Mouse (Mus musculus) cerebellum, adult 8-10 months (tissue): ENCODE measurements at regions not wholly inside any gene's neighbourhood (a gene's known extent, or its start where the extent isn't known, plus 50 kb on each side); places are given as distances from the start of the nearest gene placed in this dataset.

ENCODE experiments used
- DNase-seq: peaks from one replicate; pipeline ENCODE4 v3.0.0; 2022

DNA sequence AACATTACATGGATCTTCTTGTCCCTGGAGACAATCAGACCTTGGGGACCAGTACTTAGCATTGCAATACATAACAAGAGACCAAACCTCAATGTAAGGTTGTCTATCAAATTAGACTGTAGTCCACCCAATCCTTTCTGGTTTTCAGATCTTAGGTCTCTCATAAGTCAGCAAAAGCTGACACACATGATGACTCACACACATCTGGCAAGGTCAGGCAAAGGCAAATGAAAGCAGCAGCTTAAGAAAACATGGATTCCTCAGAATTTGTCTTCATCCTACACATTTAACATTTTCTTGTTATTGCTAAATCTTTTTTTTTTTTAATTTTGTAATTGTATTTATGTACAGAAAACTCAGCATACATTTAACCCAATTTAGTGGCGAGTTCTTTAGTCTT is 52.0 kb downstream of the Gm11983 start:
- DNase-seq, result no peak

- no peak for DNase-seq
Observed at GRCm38 (mm10) chr11:6782826-6783225, 54.6 kb downstream of the Gm11983 start.

- DNase-seq, result no peak
Observed at GRCm38 (mm10) chr11:6779752-6780151, 57.7 kb downstream of the Gm11983 start.

- no peak for DNase-seq
Observed at GRCm38 (mm10) chr11:6778596-6779360, 58.7 kb downstream of the Gm11983 start.

GRCm38 (mm10) chr11:6777566-6777965 is 59.9 kb downstream of the Gm11983 start:
- no peak for DNase-seq

GRCm38 (mm10) chr11:6774656-6775055 is 62.8 kb downstream of the Gm11983 start:
- DNase-seq, result no peak

- DNase-seq, result no peak
Observed at GRCm38 (mm10) chr11:6773951-6774350, 63.5 kb downstream of the Gm11983 start.

DNA sequence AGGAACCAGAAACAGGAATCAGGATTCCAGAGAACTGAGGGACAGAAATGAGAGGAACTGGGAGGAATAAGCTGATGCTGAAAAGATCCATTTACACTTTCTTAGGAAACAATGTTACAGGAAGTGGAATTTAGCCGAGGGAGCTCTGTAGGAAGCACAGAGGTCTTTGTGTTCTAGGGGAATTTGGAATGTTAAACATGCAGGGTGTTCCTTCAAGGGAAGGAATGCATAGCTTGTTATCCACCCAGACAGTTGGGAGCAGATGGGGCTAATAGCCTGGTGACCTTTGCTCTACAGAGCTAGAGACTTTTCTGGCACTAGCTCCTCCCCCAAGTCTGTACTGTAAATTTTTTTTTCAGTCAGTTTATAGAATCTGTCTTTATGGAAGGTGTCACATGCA is 64.1 kb downstream of the Gm11983 start:
- DNase-seq, result no peak

- no peak for DNase-seq
Observed at GRCm38 (mm10) chr11:6769437-6769765, 68.1 kb downstream of the Gm11983 start.

DNA sequence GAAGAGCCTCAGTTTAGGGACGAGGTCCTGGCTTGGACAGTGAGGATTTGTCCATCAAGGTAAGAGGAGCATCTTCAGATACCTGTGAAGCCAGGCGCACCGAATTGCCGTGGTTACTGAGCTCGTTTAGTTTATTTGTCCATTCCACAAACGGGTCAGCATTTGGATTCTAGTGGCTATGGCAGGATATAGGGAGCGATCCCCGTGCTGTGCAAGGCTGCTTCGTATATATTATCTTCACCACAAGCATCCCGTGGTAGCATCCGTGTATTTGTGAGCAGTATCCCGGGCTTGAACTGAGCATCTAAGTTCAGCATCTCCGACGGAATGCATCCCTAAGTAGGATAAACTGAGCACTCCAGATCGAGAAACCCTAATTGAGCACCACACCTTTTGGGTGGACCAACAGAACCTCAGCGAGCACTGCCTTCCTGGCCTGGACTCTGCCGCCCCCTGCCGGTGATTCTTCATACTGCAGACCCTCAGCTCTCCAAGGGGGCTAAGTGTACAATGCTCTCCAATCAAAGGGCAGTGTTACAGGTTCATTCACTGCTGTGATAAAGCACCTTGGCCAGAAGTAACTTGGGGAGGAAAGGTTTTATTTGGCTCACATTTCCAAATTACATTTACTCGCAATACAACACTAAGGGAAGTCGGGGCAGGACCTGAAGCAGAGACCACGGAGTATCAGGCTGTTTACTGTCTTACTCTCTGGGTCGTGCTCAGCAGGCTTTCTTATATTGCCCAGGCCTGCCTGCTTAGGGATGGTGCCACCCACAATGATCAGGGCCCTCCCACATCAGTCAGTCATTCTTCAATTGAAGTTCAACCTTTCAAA is 68.6 kb downstream of the Gm11983 start:
- DNase-seq, result peak; percentile 86

- DNase-seq, result no peak
Observed at GRCm38 (mm10) chr11:6766725-6767124, 70.7 kb downstream of the Gm11983 start.

DNA sequence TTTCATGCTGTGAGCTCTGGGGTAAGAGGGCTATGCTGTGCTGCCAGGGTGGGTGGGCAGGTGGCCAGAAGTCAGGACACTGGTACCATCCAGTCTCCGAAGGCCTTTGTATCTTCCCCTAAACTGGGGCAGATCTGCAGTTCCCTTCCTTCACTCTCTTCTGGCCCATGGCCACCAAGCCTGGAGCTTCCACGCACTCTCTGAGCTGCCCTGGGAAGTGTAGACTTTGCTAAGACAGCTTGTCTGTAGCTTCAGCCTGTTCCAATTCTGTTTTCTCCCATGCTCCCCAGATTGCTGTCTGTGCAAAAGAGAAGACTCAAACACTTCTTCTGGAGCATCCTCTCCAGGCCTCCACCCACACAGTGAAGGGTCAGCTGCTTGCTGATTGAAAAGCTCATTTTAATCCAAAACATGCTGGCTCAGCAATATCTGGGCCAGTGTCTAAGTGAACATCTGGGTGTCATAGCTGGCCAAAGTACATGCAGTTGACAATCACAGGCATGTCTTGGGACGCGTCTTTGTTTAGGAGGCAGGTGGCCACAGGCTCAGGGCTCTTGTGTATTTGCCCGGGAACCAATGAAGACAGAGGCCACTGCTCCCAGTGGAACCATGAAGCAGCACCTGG is 72.0 kb downstream of the Gm11983 start:
- DNase-seq, result no peak

DNA sequence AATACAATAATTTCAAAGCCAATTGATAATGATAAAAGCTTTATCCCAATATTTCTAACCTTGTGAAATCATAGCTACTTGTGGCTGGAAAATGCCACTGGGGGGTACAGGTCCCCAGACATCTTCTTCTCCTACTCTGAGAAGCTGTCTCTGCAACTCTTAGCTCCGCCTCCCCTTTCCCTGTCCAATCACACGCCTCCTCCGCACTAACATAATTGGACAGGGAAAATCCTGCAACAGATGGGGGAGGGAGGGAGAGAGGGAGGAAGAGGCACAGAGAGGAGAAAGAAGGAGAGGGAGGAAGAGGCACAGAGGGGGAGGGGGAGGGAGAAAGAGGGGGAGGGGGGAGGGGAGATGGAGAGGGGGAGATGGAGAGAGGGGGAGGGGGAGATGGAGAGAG is 73.3 kb downstream of the Gm11983 start:
- no peak for DNase-seq

- no peak for DNase-seq
Observed at GRCm38 (mm10) chr11:6763001-6763400, 74.5 kb downstream of the Gm11983 start.

DNA sequence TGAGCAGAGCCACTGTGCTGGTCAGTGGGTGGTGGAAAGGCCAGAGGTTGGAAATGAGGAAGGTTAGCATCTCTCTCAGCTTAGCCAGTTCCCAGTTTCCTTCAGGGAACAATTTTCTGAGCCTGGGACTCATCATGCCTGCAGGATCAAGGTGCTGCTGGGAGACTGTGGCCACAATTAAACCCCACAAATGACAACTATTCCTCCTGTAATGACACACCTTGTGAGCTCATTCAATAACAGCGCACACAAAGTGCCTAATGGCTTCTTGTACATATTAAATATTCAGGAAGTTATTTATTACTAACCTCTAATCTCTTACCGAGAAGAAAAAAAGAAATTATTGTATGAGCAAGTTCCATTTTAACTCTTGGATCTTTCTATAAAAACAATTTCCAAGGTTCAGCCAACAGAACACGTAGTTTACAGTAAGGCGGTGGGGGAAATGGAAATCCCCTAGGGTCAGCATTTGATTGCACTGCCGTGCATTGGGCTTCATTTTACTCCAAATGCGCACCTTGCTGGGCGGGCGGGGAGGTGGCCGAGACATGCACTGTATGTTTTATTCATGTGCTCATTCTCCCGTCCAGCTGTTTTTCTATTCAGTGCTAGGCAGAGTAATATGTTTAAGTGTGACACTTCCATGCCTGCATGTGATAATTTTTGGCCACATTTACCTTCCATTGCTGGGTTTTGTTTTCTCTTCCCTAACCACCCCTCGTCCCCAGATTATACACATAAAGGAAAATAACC is 75.4 kb downstream of the Gm11983 start:
- DNase-seq, result no peak

DNA sequence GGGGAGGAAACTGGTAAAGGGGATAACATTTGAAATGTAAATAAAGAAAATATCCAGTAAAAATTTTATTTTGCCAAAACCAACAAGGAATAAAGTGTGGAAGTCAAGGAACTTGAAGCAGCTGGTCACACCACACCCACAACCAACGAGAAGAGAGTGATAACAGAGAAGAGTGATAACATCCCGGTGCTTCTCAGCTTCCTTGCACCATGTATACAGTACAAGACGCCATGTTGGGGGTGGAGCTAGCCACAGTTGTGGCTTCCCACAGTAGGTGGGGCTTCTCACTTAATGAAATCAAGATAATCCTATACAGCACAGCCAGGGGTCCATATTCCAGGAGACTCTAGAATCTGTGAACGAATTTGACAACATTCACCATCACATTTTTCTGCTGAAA is 77.9 kb downstream of the Gm11983 start:
- no peak for DNase-seq

DNA sequence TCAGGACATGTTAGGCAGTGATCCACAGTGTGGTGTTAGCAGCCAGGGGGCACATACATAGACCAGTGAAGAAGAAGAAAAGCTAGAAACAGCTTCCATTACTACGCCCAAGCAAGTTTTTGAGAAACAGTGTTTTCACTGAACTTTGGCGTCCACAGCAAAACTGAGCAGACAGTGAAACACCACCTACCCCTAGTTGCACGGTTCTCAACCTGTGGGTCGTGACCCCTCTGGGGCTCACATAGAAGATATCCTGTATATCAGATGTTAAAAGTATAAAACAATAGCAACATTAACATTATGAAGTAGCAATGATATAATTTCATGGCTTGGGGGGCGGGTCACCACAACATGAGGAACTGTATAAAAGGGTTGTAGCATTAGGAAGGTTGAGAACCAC is 81.1 kb downstream of the Ramp3 start:
- DNase-seq, result no peak

- no peak for DNase-seq
Observed at GRCm38 (mm10) chr11:6738581-6738980, 80.3 kb downstream of the Ramp3 start.

DNA sequence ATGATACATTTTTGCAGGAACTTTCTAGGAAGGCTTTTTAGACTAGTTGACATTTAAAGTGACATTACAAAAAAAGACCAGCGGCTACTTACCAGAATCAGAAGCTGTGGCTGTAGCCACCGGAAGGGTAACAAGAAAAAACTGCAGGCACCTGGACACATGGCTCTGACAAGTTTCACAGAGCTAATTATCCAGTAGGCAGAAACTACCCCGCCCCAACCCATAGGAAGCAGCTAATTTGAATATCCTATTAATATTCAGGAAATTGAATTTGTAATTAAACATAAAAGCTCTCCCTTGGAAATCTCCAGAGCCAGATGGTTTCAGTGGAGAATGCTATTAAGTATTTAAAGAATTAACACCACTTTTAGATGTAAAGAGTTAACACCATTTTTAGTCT is 79.8 kb downstream of the Ramp3 start:
- DNase-seq, result no peak

- peak; percentile 26 for DNase-seq
Observed at GRCm38 (mm10) chr11:6734746-6735430, 76.6 kb downstream of the Ramp3 start.

- no peak for DNase-seq
Observed at GRCm38 (mm10) chr11:6731505-6731904, 73.2 kb downstream of the Ramp3 start.
